Mouse (Mus musculus) macrophage (primary cell): ENCODE results near the gene Lonp1. TPM values are rescaled to one million over a fixed set of nuclear protein-coding genes. Genes with fewer than 3 reads are reported as not detected.
"Not testable (repeated sequence)": the region's sequence is repeated elsewhere in the genome, so short reads cannot be mapped to it uniquely, and the experiment has no call there.

Experiments
- H3K27ac ChIP-seq: fragments of 350-480 bp; formaldehyde crosslinking; 2 replicates; pipeline ENCODE4 v1.9.0; 2021
- H3K36me3 ChIP-seq: fragments of 350-480 bp; formaldehyde crosslinking; 2 replicates; pipeline ENCODE4 v1.9.0; 2021; ENCODE audit errors: inconsistent target
- H3K4me3 ChIP-seq: fragments of 350-480 bp; formaldehyde crosslinking; 2 replicates; pipeline ENCODE4 v1.9.0; 2021; ENCODE audit errors: inconsistent target
- H3K79me2 ChIP-seq: fragments of 350-480 bp; formaldehyde crosslinking; 2 replicates; pipeline ENCODE4 v1.9.0; 2021; ENCODE audit errors: inconsistent target
- WGBS: methylation state at CpG from one replicate; pipeline ENCODE4 v1.1.7; 2026; ENCODE audit warnings: inconsistent platforms; ENCODE audit not compliant: missing documents; 5-methylcytosine and 5-hydroxymethylcytosine counted together
- polyA plus RNA-seq: library from polyadenylated mRNA; stranded (reverse); fragments of 250-400 nt; gene quantifications from 3 replicates; pipeline ENCODE4 v1.2.4, GENCODE M21; 2018; ENCODE audit warnings: inconsistent platforms

Gene Lonp1
- polyA plus RNA-seq, 1 experiment from 2014 or later = 34.1 TPM

GRCm38 (mm10) chr17:56643237-56643636 lies 16.6 kb upstream of the Lonp1 start:
- H3K4me3 ChIP-seq = no peak overlapping the region
- 91% methylated on average over 4 of the region's 4 CpGs for WGBS

GRCm38 (mm10) chr17:56634023-56634422 lies 7.3 kb upstream of the Lonp1 start:
- no peak overlapping the region for H3K27ac ChIP-seq
- no peaks in the 10 kb centered on the region for H3K79me2 ChIP-seq
- H3K4me3 ChIP-seq = no peak overlapping the region
- WGBS = 89% methylated on average over 6 of the region's 6 CpGs
- H3K36me3 ChIP-seq = no peaks in the 10 kb centered on the region

More at GRCm38 (mm10) chr17:56643237-56643636, 16.6 kb upstream of the Lonp1 start:
- no peak overlapping the region for H3K27ac ChIP-seq
- no peaks in the 10 kb centered on the region for H3K79me2 ChIP-seq
- no peaks in the 10 kb centered on the region for H3K36me3 ChIP-seq

GRCm38 (mm10) chr17:56631807-56632206 lies 5.1 kb upstream of the Lonp1 start:
- Histone ChIP-seq H3K4me3 (no peak overlapping the region), H3K27ac (no peak overlapping the region), H3K36me3 (no peaks in the 10 kb centered on the region), H3K79me2 (no peaks in the 10 kb centered on the region)
- 85% methylated on average over 4 of the region's 4 CpGs for WGBS

GRCm38 (mm10) chr17:56629800-56630781 lies 3.4 kb upstream of the Lonp1 start:
- H3K36me3 ChIP-seq, H3K27ac ChIP-seq, H3K4me3 ChIP-seq: not testable (repeated sequence)
- 85% methylated on average over 19 of the region's 27 CpGs for WGBS
- H3K79me2 ChIP-seq = peaks cover 13% of the 10 kb centered on the region

GRCm38 (mm10) chr17:56627530-56628277 lies 1.0 kb upstream of the Lonp1 start, which contains the start of gene Catsperd:
Gene Catsperd, plus strand, starts transcription at chr17:56628143.
- H3K36me3 ChIP-seq = peaks cover under 1% of the 10 kb centered on the region; the same call in 1 of the 2 replicates
- H3K27ac ChIP-seq = 0 out of 2 replicates have a peak within 1 kb of the TSS, but pooled peaks have one; percentile 13
- WGBS = 24% methylated on average over 26 of the region's 26 CpGs
- H3K79me2 ChIP-seq = peaks cover 33% of the 10 kb centered on the region
- H3K4me3 ChIP-seq = peak within 1 kb of the TSS; percentile 42

GRCm38 (mm10) chr17:56626260-56626659 lies 427 bp downstream of the Lonp1 start:
- Histone ChIP-seq H3K79me2 (peaks cover 33% of the 10 kb centered on the region), H3K36me3 (peaks cover 13% of the 10 kb centered on the region; the same call in 1 of the 2 replicates), H3K4me3 (peak overlapping the region; percentile 77), H3K27ac (peak overlapping the region; percentile 37)
- WGBS = 2% methylated on average over 28 of the region's 32 CpGs

- Histone ChIP-seq H3K4me3 (peak overlapping the region; percentile 77), H3K36me3 (peaks cover 19% of the 10 kb centered on the region), H3K79me2 (peaks cover 33% of the 10 kb centered on the region), H3K27ac (peak overlapping the region; percentile 37; the same call in 1 of the 2 replicates)
- WGBS = 66% methylated on average over 3 of the region's 3 CpGs
These were observed 1.2 kb downstream of the Lonp1 start for GRCm38 (mm10) chr17:56625495-56625894.

- Histone ChIP-seq H3K79me2 (peaks cover 46% of the 10 kb centered on the region), H3K27ac (no peak overlapping the region), H3K4me3 (no peak overlapping the region), H3K36me3 (peaks cover 68% of the 10 kb centered on the region)
- 98% methylated on average over 7 of the region's 8 CpGs for WGBS
These were observed 9.1 kb downstream of the Lonp1 start for GRCm38 (mm10) chr17:56617628-56618027.

- Histone ChIP-seq H3K36me3 (peaks cover 59% of the 10 kb centered on the region), H3K27ac (no peak overlapping the region), H3K79me2 (peaks cover 46% of the 10 kb centered on the region), H3K4me3 (no peak overlapping the region)
- 92% methylated on average over 3 of the region's 3 CpGs for WGBS
These were observed 10.0 kb downstream of the Lonp1 start for GRCm38 (mm10) chr17:56616725-56617124.

- peaks cover 46% of the 10 kb centered on the region for H3K79me2 ChIP-seq
- no peak overlapping the region for H3K27ac ChIP-seq
- no peak overlapping the region for H3K4me3 ChIP-seq
- 96% methylated on average over 4 of the region's 4 CpGs for WGBS
- H3K36me3 ChIP-seq = peaks cover 53% of the 10 kb centered on the region
These were observed 10.9 kb downstream of the Lonp1 start for GRCm38 (mm10) chr17:56615792-56616191.

- no peak overlapping the region for H3K4me3 ChIP-seq
- H3K27ac ChIP-seq = no peak overlapping the region
- peaks cover 50% of the 10 kb centered on the region for H3K79me2 ChIP-seq
- 88% methylated on average over 11 of the region's 11 CpGs for WGBS
- H3K36me3 ChIP-seq = peaks cover 47% of the 10 kb centered on the region
These were observed 11.4 kb downstream of the Lonp1 start for GRCm38 (mm10) chr17:56615136-56615784.

- peaks cover 40% of the 10 kb centered on the region for H3K36me3 ChIP-seq
- 30% methylated on average over 14 of the region's 14 CpGs for WGBS
- H3K27ac ChIP-seq = no peak overlapping the region
These were observed 12.1 kb downstream of the Lonp1 start for GRCm38 (mm10) chr17:56614391-56615135.

GRCm38 (mm10) chr17:56613893-56614292 lies 12.8 kb downstream of the Lonp1 start:
- 3% methylated on average over 18 of the region's 26 CpGs for WGBS
- H3K4me3 ChIP-seq = peak overlapping the region; percentile 62
- H3K36me3 ChIP-seq = peaks cover 34% of the 10 kb centered on the region
- 0 out of 2 replicates have a peak overlapping the region, but pooled peaks have one; percentile 15 for H3K27ac ChIP-seq
- H3K79me2 ChIP-seq = peaks cover 58% of the 10 kb centered on the region

More at GRCm38 (mm10) chr17:56614391-56615135, 12.1 kb downstream of the Lonp1 start:
- peaks cover 54% of the 10 kb centered on the region for H3K79me2 ChIP-seq
- H3K4me3 ChIP-seq = peak overlapping the region; percentile 62
